Mouse (Mus musculus): Measurements from ENCODE around the gene Hvcn1. TPM values are rescaled to one million over a fixed set of nuclear protein-coding genes. Genes with fewer than 3 reads are reported as not detected.

The Hvcn1 gene
- polyA plus RNA-seq, 1 experiment, result 18.6 TPM

GRCm38 (mm10) chr5:122280422-122280826, 73.8 kb downstream of the Hvcn1 start:
- no peaks in the 10 kb centered on the region for H3K27me3 ChIP-seq (ENCODE audit: control insufficient read depth, insufficient read depth, low read length)
- H3K27ac ChIP-seq (ENCODE audit: insufficient read depth, low read depth, low read length), result peak overlapping the region; percentile 98
- peak overlapping the region; percentile 21; the same call in 1 of the 2 replicates for H3K4me3 ChIP-seq (ENCODE audit: low read depth, low read length)
- H3K36me3 ChIP-seq (ENCODE audit: control insufficient read depth, insufficient read depth, low read length), result no peaks in the 10 kb centered on the region
- no peak for TF ChIP-seq POLR2A (IDR thresholded peaks at IDR 0.05; ENCODE audit: low read depth, low read length)
- 17% methylated on average over 6 of the region's 6 CpGs for WGBS
- peaks cover 21% of the 10 kb centered on the region; the same call in 1 of the 2 replicates for H3K4me1 ChIP-seq (ENCODE audit: control insufficient read depth, insufficient read depth, insufficient read length, low read length)

- 15% methylated on average over 19 of the region's 19 CpGs for WGBS
Measured at GRCm38 (mm10) chr5:122280827-122281462, 74.3 kb downstream of the Hvcn1 start.

GRCm38 (mm10) chr5:122283828-122284182, 77.2 kb downstream of the Hvcn1 start:
- peaks cover 38% of the 10 kb centered on the region; the same call in 1 of the 2 replicates for H3K4me1 ChIP-seq (ENCODE audit: control insufficient read depth, insufficient read depth, insufficient read length, low read length)
- no peak for TF ChIP-seq CTCF (IDR thresholded peaks at IDR 0.05; ENCODE audit: extremely low read depth, insufficient read length, insufficient replicate concordance, low read depth, low read length)
- TF ChIP-seq POLR2A (IDR thresholded peaks at IDR 0.05; ENCODE audit: low read depth, low read length), result no peak
- H3K4me3 ChIP-seq (ENCODE audit: low read depth, low read length), result no peak overlapping the region
- H3K27me3 ChIP-seq (ENCODE audit: control insufficient read depth, insufficient read depth, low read length), result no peaks in the 10 kb centered on the region
- WGBS, result 19% methylated on average over 2 of the region's 2 CpGs
- H3K36me3 ChIP-seq (ENCODE audit: control insufficient read depth, insufficient read depth, low read length), result peaks cover 1% of the 10 kb centered on the region; the same call in 1 of the 2 replicates
- H3K27ac ChIP-seq (ENCODE audit: insufficient read depth, low read depth, low read length), result peak overlapping the region; percentile 42; the same call in 1 of the 2 replicates

More at GRCm38 (mm10) chr5:122280827-122281462, 74.3 kb downstream of the Hvcn1 start:
- peak overlapping the region; percentile 21; the same call in 1 of the 2 replicates for H3K4me3 ChIP-seq (ENCODE audit: low read depth, low read length)
- H3K27me3 ChIP-seq (ENCODE audit: control insufficient read depth, insufficient read depth, low read length), result no peaks in the 10 kb centered on the region
- no peaks in the 10 kb centered on the region for H3K36me3 ChIP-seq (ENCODE audit: control insufficient read depth, insufficient read depth, low read length)
- no peak; the same call in 1 of the 2 replicates for TF ChIP-seq POLR2A (IDR thresholded peaks at IDR 0.05; ENCODE audit: low read depth, low read length)
- TF ChIP-seq CTCF (IDR thresholded peaks at IDR 0.05; ENCODE audit: extremely low read depth, insufficient read length, insufficient replicate concordance, low read depth, low read length), result no peak
- peak overlapping the region; percentile 98 for H3K27ac ChIP-seq (ENCODE audit: insufficient read depth, low read depth, low read length)
- peaks cover 20% of the 10 kb centered on the region; the same call in 1 of the 2 replicates for H3K4me1 ChIP-seq (ENCODE audit: control insufficient read depth, insufficient read depth, insufficient read length, low read length)

- peak within 1 kb of the TSS; percentile 88 for H3K4me3 ChIP-seq (ENCODE audit: low read depth, low read length)
- H3K27ac ChIP-seq (ENCODE audit: insufficient read depth, low read depth, low read length), result peak within 1 kb of the TSS; percentile 71
- H3K4me1 ChIP-seq (ENCODE audit: control insufficient read depth, insufficient read depth, insufficient read length, low read length), result peaks cover 41% of the 10 kb centered on the region; the same call in 1 of the 2 replicates
- peaks cover 1% of the 10 kb centered on the region; the same call in 1 of the 2 replicates for H3K36me3 ChIP-seq (ENCODE audit: control insufficient read depth, insufficient read depth, low read length)
- WGBS, result under 1% methylated on average over 114 of the region's 114 CpGs
- TF ChIP-seq CTCF (IDR thresholded peaks at IDR 0.05; ENCODE audit: extremely low read depth, insufficient read length, insufficient replicate concordance, low read depth, low read length), result no peak
- peak; percentile 81 for TF ChIP-seq POLR2A (IDR thresholded peaks at IDR 0.05; ENCODE audit: low read depth, low read length)
- no peaks in the 10 kb centered on the region for H3K27me3 ChIP-seq (ENCODE audit: control insufficient read depth, insufficient read depth, low read length)
Measured at GRCm38 (mm10) chr5:122284183-122285028, 77.8 kb downstream of the Hvcn1 start, which contains the start of gene Pptc7. Gene Pptc7, plus strand, starts transcription at chr5:122284365.

DNA sequence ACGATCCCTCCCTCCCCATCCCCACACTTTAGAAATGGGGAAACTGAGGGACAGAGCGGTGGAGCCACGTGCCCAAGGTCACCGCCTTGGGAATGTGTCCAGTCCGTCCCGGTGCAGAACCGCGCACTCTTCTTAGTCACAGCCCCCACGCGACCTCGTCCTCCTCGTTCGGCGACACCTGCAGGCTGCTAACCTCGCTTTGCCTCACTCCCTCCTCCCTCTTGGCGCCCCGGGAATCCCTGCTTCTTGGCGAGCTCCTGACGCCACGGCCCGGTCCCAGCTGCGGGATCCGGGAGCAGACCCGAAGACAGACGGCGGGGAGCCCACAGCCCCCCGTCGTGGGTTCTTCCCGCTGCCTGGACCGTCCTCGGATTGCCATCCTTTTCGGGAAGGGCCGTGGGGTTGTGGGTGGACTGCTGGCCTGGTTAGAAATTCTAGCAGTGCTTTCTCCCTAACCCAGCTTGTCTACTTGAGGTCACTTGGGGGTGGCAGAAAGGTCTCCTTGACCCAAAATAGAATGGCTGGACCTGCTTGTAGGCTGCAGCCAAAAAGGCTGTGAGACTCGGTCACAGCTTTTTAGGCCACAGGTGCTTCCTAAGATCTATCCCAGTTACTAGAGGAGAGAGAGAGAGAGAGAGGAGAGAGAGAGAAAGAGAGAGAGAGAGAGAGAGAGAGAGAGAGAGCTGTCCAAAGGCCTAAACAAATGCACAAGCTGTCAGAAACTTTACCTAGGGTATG, 78.6 kb downstream of the Hvcn1 start:
- TF ChIP-seq POLR2A (IDR thresholded peaks at IDR 0.05; ENCODE audit: low read depth, low read length), result peak; percentile 20; the same call in 1 of the 2 replicates
- TF ChIP-seq CTCF (IDR thresholded peaks at IDR 0.05; ENCODE audit: extremely low read depth, insufficient read length, insufficient replicate concordance, low read depth, low read length), result no peak
- Histone ChIP-seq H3K4me1 (ENCODE audit: control insufficient read depth, insufficient read depth, insufficient read length, low read length) (peaks cover 38% of the 10 kb centered on the region; the same call in 1 of the 2 replicates), H3K36me3 (ENCODE audit: control insufficient read depth, insufficient read depth, low read length) (peaks cover 1% of the 10 kb centered on the region; the same call in 1 of the 2 replicates), H3K27me3 (ENCODE audit: control insufficient read depth, insufficient read depth, low read length) (no peaks in the 10 kb centered on the region), H3K4me3 (ENCODE audit: low read depth, low read length) (peak overlapping the region; percentile 88), H3K27ac (ENCODE audit: insufficient read depth, low read depth, low read length) (peak overlapping the region; percentile 71)
- 1% methylated on average over 34 of the region's 34 CpGs for WGBS

GRCm38 (mm10) chr5:122285767-122286150, 79.2 kb downstream of the Hvcn1 start:
- TF ChIP-seq POLR2A (IDR thresholded peaks at IDR 0.05; ENCODE audit: low read depth, low read length) (no peak), CTCF (IDR thresholded peaks at IDR 0.05; ENCODE audit: extremely low read depth, insufficient read length, insufficient replicate concordance, low read depth, low read length) (no peak)
- 15% methylated on average over 7 of the region's 7 CpGs for WGBS
- Histone ChIP-seq H3K36me3 (ENCODE audit: control insufficient read depth, insufficient read depth, low read length) (peaks cover 1% of the 10 kb centered on the region; the same call in 1 of the 2 replicates), H3K27me3 (ENCODE audit: control insufficient read depth, insufficient read depth, low read length) (no peaks in the 10 kb centered on the region), H3K4me1 (ENCODE audit: control insufficient read depth, insufficient read depth, insufficient read length, low read length) (peaks cover 33% of the 10 kb centered on the region; the same call in 1 of the 2 replicates), H3K4me3 (ENCODE audit: low read depth, low read length) (no peak overlapping the region; the same call in 1 of the 2 replicates), H3K27ac (ENCODE audit: insufficient read depth, low read depth, low read length) (peak overlapping the region; percentile 71)

Data from small intestine, adult 2 months (tissue).